Mouse (Mus musculus) layer of hippocampus, adult 9-10 months (tissue): ENCODE data around the gene Fpgs.

Source experiments
- DNase-seq: peaks from one replicate; pipeline ENCODE4 v3.0.0; 2022; ENCODE audit warnings: low spot score

Fpgs gene

DNA sequence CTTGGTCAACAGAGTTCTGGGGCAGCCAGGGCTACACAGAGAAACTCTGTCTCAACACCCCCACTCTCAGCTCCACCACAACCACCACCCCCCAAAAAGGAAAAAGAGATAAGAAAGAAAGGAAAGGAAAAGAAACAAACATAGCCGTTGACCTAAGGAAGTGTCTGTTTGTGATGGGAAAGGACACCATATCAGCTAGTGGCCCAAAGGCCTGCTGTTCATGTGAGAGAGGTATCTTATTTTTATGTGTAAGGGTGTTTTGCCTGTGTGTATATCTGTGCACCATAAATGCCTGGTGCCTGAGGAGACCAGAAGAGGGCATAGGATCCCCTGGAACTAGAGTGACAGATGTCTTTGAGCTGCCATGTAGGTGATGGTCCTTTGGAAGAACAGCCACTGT is 64.3 kb downstream of the Fpgs start:
- no peak for DNase-seq

- no peak for DNase-seq
Measured at GRCm38 (mm10) chr2:32637778-32638281, 66.1 kb downstream of the Fpgs start.

DNA sequence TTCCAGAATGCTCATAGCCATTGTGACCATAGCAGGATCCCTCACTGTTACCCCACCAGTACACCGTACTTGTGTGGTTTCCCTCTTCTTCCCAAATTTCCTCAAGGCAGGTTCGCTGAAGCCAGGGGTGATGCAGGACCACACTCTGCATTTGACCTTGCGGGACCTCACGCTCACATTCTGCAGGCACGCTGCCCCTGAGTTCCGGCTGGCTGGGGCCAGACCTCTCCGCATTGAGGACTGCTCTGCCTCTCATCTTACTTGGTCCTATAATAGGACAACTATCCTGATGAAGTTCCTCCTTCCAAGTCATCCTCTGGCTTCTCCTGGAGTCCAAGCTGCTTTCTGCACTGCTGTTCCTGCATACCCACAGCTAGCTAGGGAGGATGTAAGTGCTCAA is 67.3 kb downstream of the Fpgs start:
- DNase-seq: no peak

GRCm38 (mm10) chr2:32634277-32635105 is 69.5 kb downstream of the Fpgs start:
- no peak for DNase-seq

DNA sequence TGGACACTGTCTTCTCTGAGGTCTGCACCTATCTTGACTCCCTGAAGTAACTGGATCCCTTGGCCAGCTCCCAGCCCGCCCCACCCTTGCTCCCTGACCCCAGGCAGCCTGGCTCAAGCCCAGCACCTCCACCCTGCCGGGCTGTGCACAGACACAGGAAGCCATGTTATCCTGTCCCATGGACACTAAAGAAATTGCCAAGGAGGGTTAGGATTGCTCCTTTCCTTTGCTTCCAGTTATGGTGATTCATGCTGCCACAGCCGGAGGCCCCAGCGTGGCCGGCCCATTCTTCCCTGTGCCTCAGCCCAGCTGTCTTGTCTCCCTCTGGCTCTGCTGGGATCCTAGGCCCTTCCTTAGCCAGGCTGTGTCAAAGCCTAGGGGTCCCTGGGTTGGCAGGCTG is 70.3 kb downstream of the Fpgs start:
- DNase-seq: no peak
